Mouse (Mus musculus) layer of hippocampus, postnatal 25 days (tissue): ENCODE measurements around the gene Olfr704. TPM values are rescaled to one million over a fixed set of nuclear protein-coding genes. Genes with fewer than 3 reads are reported as not detected.
"Not testable (repeated sequence)": the region's sequence is repeated elsewhere in the genome, so short reads cannot be mapped to it uniquely, and the experiment has no call there.

Experiments
- DNase-seq, 2 experiments: peaks; one replicate each; pipeline ENCODE4 v3.0.0; 2022; ENCODE audit warnings: mixed read lengths in 2 of 2, low spot score in 1 of 2; ENCODE audit errors: extremely low spot score in 1 of 2
- total RNA-seq, 2 experiments: library from RNA; stranded (reverse); gene quantifications; 2 replicates each; pipeline ENCODE4 v1.2.3; 2021

The Olfr704 gene
- total RNA-seq = not detected

DNA sequence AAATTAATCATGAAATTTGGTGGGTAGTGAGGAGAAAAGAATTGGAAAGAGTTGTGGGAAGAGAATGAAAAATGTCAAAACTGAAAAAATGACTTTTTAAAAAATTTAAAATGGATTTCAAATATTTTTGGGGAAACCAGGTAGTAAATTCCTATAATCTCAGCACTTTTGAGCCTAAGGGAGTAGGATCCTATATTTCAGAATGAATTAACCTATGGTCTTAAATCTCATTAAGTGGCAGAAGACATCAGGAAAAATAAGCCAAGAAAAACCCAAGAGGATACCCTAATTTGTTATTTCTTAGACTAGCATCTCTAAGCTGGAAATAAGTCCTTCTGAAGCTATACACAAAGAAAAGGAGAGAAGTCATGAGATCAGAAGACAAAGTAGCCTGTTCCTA, at the start of gene Olfr704:
Olfr704 (plus strand) TSS at position 301 of the 400 bp plus-strand sequence.
- no peak for DNase-seq

DNA sequence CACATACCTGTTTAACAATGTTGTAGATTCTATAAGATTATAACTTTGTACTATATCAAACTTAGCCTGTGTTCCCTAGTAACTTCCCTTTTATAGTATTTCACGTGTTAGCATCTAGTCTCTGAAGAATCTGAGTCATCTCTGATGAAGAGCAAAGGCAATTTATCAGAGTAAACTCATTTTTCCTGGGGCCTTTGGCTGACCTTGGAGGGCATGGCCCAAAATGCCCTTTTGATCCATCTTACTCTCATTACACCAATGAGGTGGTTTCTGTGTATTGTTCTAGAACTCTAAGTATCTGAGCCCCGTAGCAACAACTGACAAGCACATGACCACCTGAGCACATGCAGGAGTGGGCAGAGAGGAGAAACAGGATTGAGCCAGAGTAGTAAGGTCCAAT, 49.2 kb upstream of the Olfr704 start, which contains the start of gene Olfr701:
Olfr701 (plus strand) TSS at position 301 of the 400 bp plus-strand sequence.
- no peak for DNase-seq

DNA sequence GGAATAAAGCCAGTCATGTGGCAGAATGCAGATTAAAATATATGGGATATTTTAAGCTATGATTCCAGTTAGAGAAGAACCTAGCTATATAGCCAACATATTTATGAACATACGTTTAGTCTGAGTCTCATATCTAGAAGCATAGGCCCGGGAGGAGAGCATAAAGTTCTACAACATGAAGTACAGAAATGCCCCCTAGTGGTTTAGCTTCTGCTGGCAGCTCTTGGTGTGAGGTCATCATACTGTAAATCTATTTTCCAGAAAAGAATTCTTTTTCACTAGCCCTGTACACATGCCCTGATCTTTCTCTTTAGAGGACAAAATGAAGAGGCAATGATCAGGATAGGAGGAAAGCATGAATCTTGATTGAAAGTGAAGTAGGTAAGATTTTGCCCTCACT, 47.2 kb upstream of the Olfr704 start:
- no peak for DNase-seq

DNA sequence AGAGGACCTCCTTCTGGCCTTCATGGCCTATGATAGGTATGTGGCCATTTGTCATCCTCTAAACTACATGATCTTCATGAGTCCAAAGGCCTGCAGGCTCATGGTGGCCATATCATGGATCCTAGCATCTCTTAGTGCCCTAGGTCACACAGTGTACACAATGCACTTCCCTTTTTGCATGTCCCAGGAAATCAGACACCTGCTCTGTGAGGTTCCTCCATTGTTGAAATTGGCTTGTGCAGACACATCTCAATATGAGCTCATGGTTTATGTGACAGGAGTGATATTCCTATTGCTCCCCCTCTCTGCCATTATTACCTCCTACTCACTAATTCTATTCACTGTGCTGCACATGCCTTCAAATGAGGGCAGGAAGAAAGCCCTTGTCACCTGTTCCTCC, 44.6 kb upstream of the Olfr704 start:
- no peak for DNase-seq

DNA sequence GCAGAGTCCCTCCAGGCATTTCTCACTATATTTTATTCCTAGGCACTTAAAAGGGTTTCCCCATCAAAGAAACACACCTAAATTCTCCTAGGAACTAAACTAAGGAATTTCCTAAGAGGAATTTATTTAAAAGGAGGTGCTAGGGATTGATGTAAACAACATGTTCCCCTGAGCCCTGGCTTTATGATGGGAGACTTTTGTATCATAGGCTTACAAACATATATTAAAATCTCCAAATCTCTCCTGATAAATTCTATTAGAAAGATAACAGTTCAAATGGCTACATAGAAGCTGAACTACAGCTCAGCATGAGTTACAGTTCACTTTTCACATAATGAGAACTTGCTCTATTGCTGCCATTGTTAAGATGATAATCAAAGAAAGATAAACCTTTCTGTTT, 29.2 kb upstream of the Olfr704 start, which contains the start of gene Olfr702:
Olfr702 (minus strand) TSS at position 101 of the 400 bp plus-strand sequence.
- no peak for DNase-seq

DNA sequence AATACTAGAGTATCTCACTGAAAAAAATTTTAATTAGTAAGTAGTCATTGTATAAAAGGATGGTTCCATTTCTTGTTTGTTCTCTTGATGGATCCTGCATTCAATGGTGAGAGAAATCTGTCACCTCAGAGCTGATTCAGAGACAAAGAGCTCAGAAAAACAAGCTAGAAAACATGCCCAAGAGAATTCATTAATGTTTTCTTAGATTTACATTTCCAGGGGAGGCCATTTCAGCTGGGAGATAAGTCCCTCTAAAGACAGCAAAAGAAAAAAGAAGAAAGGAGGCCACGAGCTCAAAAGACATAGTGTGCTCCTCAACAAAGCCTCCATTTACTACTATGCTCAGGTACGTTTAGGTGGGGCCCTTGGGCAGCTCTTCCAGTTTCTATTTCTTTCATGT, 19.9 kb upstream of the Olfr704 start, which contains the start of gene Olfr703:
Olfr703 (plus strand) TSS at position 301 of the 400 bp plus-strand sequence.
- DNase-seq = no peak

DNA sequence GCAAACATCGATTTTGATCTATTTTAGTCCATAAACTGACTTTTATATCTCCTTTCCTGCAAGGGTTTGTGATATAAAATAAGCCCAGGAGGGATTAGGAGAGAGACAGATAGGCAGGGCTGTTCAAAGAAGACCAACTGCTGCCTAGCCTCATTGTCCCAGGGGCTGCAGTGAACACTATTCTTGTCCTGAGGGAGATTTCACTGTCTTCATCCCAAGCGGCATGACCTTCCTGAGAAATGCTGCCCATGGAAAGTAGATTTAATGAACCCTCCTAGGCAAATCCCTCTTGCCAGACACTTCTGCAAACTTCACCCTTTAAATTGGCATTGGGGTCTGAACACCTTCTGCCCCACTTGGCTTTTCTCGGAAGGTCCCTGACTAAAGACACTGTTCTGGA, 13.8 kb downstream of the Olfr704 start, which contains the start of gene Olfr705:
Olfr705 (minus strand) TSS at position 101 of the 400 bp plus-strand sequence.
- no peak for DNase-seq

DNA sequence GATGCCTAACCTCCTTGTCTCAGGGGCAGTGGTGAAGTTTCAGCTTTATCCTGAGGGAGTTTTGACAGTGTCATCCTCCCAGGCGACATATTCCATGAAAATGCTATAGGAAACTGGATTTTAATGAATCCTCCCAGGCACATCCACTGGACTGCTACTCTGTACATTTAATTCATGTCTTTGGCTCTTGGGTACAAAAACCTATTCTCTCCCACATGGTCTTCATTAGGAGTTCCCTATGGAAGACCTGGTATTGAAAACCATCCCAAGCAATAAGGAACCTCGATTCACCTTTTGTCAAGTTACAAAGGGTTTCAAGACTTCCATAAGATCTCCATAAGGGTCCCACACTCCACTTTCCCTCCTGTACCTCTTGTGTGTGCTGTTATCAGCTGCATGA, 25.1 kb downstream of the Olfr704 start, which contains the start of gene Olfr706:
Olfr706 (minus strand) TSS at position 101 of the 400 bp plus-strand sequence.
- DNase-seq = no peak

DNA sequence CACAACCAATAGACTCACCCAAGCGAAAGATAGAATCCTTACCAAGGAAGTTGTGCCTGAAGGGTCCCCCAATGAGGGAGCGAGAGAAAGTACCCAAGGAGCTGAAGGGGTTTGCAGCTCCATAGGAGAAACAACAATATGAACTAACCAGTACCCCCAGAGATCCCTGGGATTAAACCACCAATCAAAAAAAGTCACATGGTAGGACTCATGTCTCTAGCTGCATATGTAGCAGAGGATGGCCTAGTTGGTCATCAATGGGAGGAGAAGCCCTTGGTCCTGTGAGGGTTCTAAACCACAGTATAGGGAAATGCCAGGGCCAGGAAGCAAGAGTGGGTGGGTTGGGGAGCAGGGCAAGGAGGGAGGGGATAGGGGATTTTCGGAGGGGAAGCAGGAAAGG, 38.2 kb downstream of the Olfr704 start, which contains the start of gene Olfr707:
Olfr707 (minus strand) TSS at position 101 of the 400 bp plus-strand sequence.
- DNase-seq = not testable (repeated sequence)

DNA sequence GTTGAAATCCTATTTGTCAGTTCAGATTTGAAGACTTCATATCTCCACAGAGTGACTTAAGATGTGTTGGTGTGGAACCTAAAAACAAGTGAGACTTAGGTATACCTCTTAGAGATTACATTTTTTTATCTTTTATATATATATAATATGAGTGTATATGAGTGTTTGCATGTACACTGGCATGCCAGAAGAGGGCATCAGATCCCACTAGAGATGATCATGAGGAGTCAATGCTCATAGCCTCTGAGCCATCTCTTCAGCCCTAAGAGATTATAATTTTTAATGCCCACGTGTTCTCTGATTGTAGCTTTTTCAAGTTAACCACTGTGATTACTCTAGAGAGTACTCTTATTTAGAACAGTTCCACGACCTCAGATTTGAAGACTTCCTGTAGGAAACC, 44.7 kb downstream of the Olfr704 start, which contains the start of gene Olfr1532-ps1:
Olfr1532-ps1 (plus strand) TSS at position 326 of the 400 bp plus-strand sequence.
- no peak for DNase-seq

Other genes with a start within 250 kb of the Olfr704 start
- gene Olfr693, start 182.6 kb upstream of the Olfr704 start, total RNA-seq = not detected
- not detected for gene Olfr694, start 171.4 kb upstream of the Olfr704 start, total RNA-seq
- not detected for gene Olfr695, start 146.8 kb upstream of the Olfr704 start, total RNA-seq
- not detected for gene Olfr697, start 120.7 kb upstream of the Olfr704 start, total RNA-seq
- not detected for gene Olfr698, start 107.8 kb upstream of the Olfr704 start, total RNA-seq
- gene Olfr699, start 70.0 kb upstream of the Olfr704 start, total RNA-seq = not detected
- gene Olfr700, start 54.4 kb upstream of the Olfr704 start, total RNA-seq = not detected
- gene Olfr701, start 49.1 kb upstream of the Olfr704 start, total RNA-seq = not detected
- gene Olfr702, start 29.3 kb upstream of the Olfr704 start, total RNA-seq = not detected
- not detected for gene Olfr703, start 19.8 kb upstream of the Olfr704 start, total RNA-seq
- not detected for gene Olfr705, start 13.7 kb downstream of the Olfr704 start, total RNA-seq
- not detected for gene Olfr706, start 25.0 kb downstream of the Olfr704 start, total RNA-seq
- not detected for gene Olfr707, start 38.1 kb downstream of the Olfr704 start, total RNA-seq
- gene Olfr1532-ps1, start 44.8 kb downstream of the Olfr704 start, total RNA-seq = not detected
- not detected for gene Olfr709-ps1, start 69.0 kb downstream of the Olfr704 start, total RNA-seq
- gene Olfr710, start 85.1 kb downstream of the Olfr704 start, total RNA-seq = not detected
- gene Olfr6, start 100.8 kb downstream of the Olfr704 start, total RNA-seq = under 1 TPM; 0.07 to 0.10 TPM
- gene Olfr711, start 112.3 kb downstream of the Olfr704 start, total RNA-seq = not detected
- gene Olfr2, start 142.9 kb downstream of the Olfr704 start, total RNA-seq = not detected
- not detected for gene Olfr713, start 168.0 kb downstream of the Olfr704 start, total RNA-seq
- gene Olfr714, start 207.8 kb downstream of the Olfr704 start, total RNA-seq = not detected
- not detected for gene Olfr17, start 230.0 kb downstream of the Olfr704 start, total RNA-seq
- not detected for gene Olfr715b, start 247.2 kb downstream of the Olfr704 start, total RNA-seq